Mouse (Mus musculus) c-Kit-positive CD71-positive TER-119-negative erythroid progenitor cells, embryonic 14.5 days (primary cell): ENCODE results near the gene Fam19a2.

Experiments used
- DNase-seq: peaks from one replicate; pipeline ENCODE4 v3.0.0-alpha.2; 2013; ENCODE audit warnings: low read depth

Fam19a2 gene

DNA sequence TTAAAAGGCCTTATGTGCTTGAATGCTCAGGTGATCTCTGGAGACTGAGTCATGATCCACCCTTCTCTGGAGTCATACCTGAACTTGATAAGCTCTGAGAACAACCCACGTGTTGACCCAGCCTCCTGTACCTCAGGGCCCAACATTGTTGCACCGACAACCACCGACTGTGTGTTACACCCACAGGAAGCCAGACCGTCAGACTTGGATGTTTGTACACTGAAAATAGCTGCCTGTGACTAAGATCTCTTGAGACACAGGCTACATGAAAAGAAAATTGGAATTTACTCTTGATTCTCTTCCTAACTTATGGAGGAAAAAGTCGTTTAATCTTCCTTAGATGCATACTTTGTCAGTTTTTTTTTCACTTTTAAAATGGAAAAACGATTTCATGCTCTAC, 121.8 kb downstream of the Fam19a2 start:
- DNase-seq: no peak

- no peak for DNase-seq
These were observed 131.6 kb downstream of the Fam19a2 start for GRCm38 (mm10) chr10:123395429-123395828.

DNA sequence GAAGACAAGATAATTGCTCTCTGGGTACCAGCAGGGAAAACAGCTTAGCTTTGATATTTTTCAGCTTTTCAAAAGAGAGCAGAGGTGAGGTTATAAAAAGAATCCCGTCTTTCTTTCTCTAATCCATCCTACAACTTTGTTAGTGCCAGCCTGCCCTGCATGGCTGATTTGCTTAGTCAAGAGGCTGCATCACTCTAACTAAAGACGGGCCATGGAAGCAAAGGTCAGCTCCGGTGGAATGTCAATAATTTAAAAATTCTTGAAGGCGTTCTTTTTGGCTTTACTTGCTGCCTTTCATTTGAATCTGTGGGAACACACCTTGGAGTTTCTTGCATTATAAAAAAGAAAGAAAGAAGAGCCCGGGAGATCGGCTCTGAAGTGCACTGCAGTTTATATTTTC, 134.3 kb downstream of the Fam19a2 start:
- no peak for DNase-seq

GRCm38 (mm10) chr10:123401188-123401587, 137.4 kb downstream of the Fam19a2 start:
- DNase-seq: no peak

DNA sequence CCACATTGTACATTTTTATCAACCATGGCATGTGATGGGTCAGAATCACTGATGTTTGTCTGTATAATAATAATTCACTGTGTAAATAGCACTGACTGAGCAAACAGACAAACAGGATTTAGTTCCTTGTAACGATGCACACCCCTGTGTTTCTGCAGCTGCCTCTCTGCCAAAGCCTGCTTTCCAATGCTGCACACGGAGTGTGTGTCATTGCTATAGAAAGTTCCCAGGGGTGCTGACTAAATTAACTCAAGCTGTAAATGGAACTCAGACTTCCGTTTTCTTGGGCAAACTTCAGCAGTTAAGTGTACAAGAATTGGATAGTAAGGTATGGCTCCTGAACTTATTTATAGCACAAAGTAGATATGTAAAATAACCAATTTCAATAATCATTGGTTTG, 138.7 kb downstream of the Fam19a2 start:
- DNase-seq: no peak

DNA sequence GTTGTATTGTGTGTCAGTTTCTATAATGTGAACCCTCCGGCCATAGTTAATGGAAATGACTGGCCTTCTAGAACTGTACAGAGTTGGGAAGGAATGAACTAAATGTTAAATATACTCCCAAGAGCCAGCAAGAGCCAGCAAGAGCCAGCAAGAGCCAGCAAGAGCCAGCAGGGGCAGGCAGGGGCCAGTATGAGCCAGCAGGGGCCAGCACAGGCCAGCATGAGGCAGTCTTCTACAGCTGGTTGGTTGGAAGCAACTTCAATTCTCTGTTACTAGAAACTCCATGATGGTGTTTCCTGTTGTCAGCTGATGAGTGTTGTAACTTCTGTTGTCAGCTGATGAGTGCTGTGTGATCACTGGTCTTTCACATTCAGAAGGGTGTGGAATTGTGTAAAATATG, 151.2 kb downstream of the Fam19a2 start:
- DNase-seq: no peak

DNA sequence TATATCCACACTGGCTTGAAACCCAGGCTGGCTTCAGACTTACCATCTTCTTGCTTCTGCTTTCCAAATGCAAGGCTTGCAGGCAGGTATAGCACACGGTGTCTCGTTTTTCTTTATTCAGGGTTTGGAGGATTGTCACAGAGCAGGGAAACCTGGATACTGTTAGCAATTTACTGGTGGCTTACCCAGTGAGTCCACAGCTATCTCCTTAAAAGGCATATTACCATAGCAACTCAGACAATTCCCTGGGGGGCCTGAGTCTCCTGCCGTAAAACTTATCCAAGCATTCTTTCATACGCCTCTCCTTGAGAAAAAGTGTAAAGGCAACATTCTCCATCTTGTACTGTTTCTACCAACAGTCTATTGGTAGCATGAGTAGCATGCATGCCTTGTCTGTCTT, 152.2 kb downstream of the Fam19a2 start:
- no peak for DNase-seq

- no peak for DNase-seq
These were observed 154.9 kb downstream of the Fam19a2 start for GRCm38 (mm10) chr10:123418616-123419173.

DNA sequence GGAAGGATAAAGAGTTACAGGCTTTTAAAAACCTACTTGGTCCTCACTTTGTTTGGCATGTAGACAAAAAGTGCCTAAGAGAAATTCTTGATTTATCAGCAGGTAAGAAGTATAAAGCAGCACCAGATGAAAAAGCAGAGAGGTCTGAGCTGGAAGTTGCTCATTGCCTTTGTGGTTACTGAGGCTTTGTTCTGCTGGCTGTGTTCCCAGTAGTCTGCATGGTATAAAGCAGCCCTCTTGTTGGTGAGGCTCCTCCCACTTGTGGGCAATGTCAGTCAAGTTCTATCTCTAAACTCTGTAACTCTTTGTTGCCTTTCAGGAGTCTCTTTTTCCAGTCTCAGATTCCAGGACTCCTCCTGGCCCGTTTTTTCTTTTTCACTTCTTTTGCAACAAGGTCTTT, 156.5 kb downstream of the Fam19a2 start:
- no peak for DNase-seq

DNA sequence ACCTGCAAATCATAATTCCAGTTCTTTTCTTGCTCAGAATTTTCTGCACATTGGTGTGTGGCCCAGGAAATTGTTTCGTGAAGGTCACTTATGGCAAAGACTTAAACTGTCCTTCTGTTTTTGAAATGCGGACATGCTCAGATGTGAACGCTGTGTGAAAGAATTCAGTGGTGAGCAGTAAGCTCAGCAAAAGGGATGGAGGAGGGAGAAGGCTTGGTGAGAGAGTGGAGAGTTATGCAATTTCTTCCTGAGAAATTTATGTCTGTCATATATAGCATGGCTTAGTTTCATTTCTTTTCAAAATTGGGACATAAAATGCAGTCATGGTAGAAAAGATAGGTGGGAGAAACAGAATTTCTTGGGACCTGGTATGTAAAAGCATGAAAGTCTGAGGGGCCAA, 160.7 kb downstream of the Fam19a2 start:
- DNase-seq: no peak

DNA sequence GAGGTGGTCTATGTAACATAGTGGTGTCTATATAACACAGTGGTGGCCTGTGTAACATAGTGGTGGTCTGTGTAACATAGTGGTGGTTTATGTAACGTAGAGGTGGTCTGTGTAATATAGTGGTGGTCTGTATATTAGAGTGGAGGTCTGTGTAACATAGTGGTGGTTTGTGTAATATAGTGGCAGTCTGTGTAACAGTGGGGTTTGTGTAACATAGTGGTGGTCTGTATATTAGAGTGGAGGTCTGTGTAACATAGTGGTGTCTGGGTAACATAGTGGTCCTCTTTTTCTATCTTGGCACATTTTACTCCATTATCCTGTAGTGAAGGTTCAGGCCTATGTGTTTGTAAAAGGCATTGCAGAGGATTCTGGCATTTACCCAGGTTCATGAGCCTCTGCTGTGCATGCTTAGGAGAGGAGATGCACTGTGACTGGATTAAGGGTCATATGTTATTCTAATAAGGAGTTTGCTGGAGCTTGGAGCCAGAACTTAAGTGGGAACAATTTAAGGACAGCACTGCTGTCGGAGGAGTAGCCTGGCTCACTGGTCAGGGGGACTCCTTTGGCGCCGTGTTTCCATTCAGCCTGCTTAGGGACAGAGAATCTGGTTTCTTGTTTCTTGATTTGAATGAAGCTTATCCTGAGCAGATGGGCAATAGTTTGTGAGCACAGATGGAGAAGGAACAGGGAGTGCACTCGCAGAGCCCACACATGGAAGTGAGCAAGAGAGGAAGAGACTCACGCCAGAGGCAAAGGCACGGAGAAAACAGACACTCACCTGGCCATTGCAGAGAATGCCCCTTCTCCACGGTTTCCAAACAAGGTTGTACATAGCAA, 162.9 kb downstream of the Fam19a2 start:
- DNase-seq: no peak

DNA sequence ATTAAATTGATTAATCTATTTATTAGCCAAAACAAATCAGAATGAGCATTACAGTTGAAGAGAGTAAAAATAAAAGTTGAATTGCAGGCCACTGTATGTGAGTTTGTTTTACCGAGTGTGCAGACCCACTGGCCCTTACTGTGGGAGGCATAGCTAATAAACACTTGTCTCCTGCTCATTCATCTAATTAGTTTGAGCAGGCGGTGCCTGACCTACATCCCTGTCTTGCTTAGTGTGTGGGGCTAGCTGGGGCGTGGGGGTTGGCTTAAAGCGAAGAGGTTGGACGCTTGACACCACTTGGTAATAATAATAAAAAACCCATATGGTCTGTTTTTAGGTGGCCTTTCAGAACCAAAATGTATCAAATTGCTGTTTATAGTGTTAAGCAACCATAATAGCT, 167.8 kb downstream of the Fam19a2 start:
- DNase-seq: no peak

- no peak for DNase-seq
These were observed 173.8 kb downstream of the Fam19a2 start for GRCm38 (mm10) chr10:123437576-123437975.

- DNase-seq: no peak
These were observed 193.0 kb downstream of the Fam19a2 start for GRCm38 (mm10) chr10:123456800-123457199.

DNA sequence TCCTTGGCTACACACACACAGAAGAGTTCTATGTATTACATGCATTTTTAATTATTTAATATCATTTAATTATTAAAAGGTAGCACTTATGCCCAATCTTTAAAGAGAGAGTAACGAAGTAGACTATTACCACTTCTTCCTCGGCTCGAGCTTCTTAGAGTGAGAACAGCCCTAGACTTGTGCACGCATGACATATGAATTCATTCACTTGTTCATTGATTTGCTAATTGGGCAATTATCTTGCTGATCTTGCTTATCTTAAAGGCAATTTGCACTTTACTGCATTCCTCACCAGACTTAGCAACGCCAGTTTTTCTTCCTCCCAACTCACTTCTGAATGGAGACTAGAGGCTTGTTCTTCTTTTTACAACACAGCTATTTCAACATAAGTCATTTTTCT, 196.7 kb downstream of the Fam19a2 start:
- DNase-seq: no peak

- DNase-seq: no peak
These were observed 198.5 kb downstream of the Fam19a2 start for GRCm38 (mm10) chr10:123462305-123462704.

GRCm38 (mm10) chr10:123514749-123515148, 251.0 kb downstream of the Fam19a2 start:
- DNase-seq: no peak

DNA sequence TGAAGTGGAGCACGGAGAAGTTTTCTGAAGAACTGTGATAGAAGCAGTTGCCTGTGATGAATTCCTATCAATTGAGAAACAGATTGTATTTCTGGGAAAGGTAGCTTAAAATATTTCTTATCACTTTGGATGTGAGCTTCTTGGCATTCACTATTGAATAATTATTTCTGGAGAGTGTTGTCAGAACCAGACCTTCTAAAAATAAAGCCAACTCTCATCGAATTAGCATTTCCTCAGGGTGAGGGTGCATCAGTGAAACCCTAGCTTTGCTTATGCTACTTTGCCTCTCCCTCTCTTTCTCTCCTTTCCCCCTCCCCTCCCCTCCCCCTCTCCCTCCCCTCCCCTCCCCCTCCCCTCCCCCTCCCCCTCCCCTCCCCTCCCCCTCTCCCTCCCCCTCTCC, 256.8 kb downstream of the Fam19a2 start:
- DNase-seq: no peak

GRCm38 (mm10) chr10:123521203-123521602, 257.4 kb downstream of the Fam19a2 start:
- no peak for DNase-seq

GRCm38 (mm10) chr10:123525424-123525823, 261.6 kb downstream of the Fam19a2 start:
- DNase-seq: no peak

DNA sequence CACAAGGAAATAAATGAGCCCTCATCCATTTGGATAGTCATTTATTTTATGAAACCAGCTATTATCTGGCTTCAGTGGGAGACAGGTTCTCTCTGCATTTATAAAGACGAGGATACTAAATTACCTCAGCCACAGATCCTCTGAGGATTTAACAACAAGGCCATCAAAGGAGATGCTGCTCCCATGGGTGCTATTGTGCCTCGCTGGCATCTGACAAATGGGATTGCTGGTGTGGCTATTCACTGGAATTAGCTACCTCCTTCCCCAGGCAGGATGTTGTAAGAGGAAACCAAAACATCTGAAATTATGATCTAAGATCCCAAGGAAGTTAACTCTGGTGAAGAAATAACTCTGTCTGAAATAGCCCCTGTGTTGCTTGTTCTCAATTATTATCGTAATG, 262.3 kb downstream of the Fam19a2 start:
- no peak for DNase-seq

- no peak for DNase-seq
These were observed 272.3 kb downstream of the Fam19a2 start for GRCm38 (mm10) chr10:123536143-123536542.

- no peak for DNase-seq
These were observed 284.6 kb downstream of the Fam19a2 start for GRCm38 (mm10) chr10:123548391-123548790.

- no peak for DNase-seq
These were observed 303.9 kb downstream of the Fam19a2 start for GRCm38 (mm10) chr10:123567677-123568076.
